Mouse (Mus musculus): Measurements from ENCODE around the gene Gm45799. TPM values are rescaled to one million over a fixed set of nuclear protein-coding genes. Genes with fewer than 3 reads are reported as not detected.

Gene Gm45799
- polyA plus RNA-seq, 1 experiment, result 226 TPM

DNA sequence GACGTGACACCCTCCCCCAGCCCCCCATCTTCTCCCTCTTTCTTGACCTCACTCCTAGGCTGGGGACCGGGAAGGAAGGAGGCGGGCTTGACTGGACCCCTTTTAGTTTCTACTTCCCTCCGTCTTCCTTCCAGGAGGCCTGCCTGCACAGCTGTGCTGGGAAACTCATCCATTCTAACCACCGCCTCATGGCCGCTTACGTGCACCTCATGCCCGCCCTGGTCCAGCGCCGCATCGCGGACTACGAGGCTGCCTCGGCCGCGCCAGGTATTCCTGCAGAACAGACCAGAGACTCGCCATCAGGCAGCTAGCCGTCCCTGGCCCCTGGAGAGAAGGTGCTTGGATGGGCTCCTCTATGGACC is 523 bp downstream of the Gm45799 start:
- Histone ChIP-seq H3K36me3 (ENCODE audit: control insufficient read depth, insufficient read depth, low read length) (peaks cover 13% of the 10 kb centered on the region), H3K27me3 (ENCODE audit: control insufficient read depth, insufficient read depth, low read length) (no peaks in the 10 kb centered on the region), H3K4me1 (ENCODE audit: control insufficient read depth, insufficient read depth, insufficient read length, low read length) (peaks cover 9% of the 10 kb centered on the region), H3K27ac (ENCODE audit: insufficient read depth, low read depth, low read length) (peak overlapping the region; percentile 87), H3K4me3 (ENCODE audit: low read depth, low read length) (peak overlapping the region; percentile 93)
- TF ChIP-seq CTCF (IDR thresholded peaks at IDR 0.05; ENCODE audit: extremely low read depth, insufficient read length, insufficient replicate concordance, low read depth, low read length) (no peak), POLR2A (IDR thresholded peaks at IDR 0.05; ENCODE audit: low read depth, low read length) (no peak)
- under 1% methylated on average over 18 of the region's 18 CpGs for WGBS

DNA sequence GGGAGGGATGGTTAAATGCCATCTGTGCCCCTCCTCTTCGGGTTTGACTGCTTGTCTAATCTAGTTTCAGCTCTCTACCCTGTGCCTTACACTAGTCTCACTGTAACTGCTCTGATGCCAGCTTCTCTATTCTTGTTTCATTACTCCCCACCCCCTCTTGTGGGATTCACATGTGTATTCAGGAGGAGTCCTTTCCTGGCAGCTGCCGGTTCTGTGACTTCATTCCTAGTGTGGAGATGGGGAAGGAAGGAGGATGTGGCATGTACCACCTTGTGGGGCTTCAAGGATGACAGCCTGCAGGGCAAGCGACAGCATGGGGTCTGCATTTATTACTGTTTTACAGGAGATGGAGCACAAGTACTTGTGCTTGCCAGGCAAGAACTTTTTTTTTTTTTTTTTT is 1.6 kb downstream of the Gm45799 start:
- Histone ChIP-seq H3K4me1 (ENCODE audit: control insufficient read depth, insufficient read depth, insufficient read length, low read length) (peaks cover 9% of the 10 kb centered on the region), H3K4me3 (ENCODE audit: low read depth, low read length) (no peak overlapping the region), H3K27me3 (ENCODE audit: control insufficient read depth, insufficient read depth, low read length) (no peaks in the 10 kb centered on the region), H3K36me3 (ENCODE audit: control insufficient read depth, insufficient read depth, low read length) (peaks cover 11% of the 10 kb centered on the region), H3K27ac (ENCODE audit: insufficient read depth, low read depth, low read length) (no peak overlapping the region)
- WGBS, result 62% methylated on average over 3 of the region's 3 CpGs
- no peak for TF ChIP-seq CTCF (IDR thresholded peaks at IDR 0.05; ENCODE audit: extremely low read depth, insufficient read length, insufficient replicate concordance, low read depth, low read length)
- no peak for TF ChIP-seq POLR2A (IDR thresholded peaks at IDR 0.05; ENCODE audit: low read depth, low read length)

DNA sequence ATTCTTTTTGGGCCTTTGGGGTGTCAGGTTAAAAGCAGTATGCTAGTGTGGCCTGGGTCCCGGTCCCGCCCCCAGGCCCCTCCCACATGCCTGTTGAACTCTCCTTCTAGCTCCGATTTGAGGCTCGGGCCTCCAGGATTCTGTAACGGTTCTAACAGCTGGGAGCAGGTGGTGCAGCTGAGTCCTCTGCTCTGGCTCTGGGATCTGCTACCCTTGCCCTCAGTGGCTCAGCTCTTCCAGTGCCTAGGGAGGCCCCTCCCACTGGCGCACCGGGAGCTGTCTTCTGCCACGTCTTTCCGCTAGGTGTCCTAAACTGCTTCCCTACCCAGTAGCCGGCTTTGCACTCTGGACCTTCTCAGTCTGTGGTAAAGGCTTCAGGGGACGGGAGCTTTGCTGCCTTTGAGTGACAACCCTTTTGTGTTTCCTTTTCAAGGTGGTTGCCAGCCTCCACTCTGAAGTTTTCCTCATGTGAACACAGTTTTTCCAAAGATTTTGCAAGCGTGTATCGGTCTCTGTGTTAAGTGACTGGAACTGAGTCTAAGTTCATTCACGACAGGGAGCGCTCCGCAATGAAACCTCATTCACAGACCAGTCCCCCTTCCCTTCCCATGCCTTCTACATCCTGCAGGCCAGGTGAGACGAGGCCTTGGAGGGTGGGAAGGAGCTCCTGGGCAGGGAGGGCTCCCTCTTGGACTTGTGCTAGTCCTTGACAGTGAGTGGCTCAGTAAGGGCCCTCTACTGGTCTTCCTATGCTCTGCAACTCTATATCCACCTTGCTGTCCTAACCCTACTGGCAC is 10.5 kb downstream of the Gm45799 start, which contains the start of gene Dnhd1:
TSS of gene Dnhd1 (plus strand) at position 189 of the 797 bp plus-strand sequence.
- WGBS, result 3% methylated on average over 17 of the region's 17 CpGs
- H3K27me3 ChIP-seq (ENCODE audit: control insufficient read depth, insufficient read depth, low read length), result no peaks in the 10 kb centered on the region
- peak; percentile 33; the same call in 1 of the 2 replicates for TF ChIP-seq POLR2A (IDR thresholded peaks at IDR 0.05; ENCODE audit: low read depth, low read length)
- TF ChIP-seq CTCF (IDR thresholded peaks at IDR 0.05; ENCODE audit: extremely low read depth, insufficient read length, insufficient replicate concordance, low read depth, low read length), result peak; percentile 57; the same call in 1 of the 2 replicates
- peak within 1 kb of the TSS; percentile 76 for H3K4me3 ChIP-seq (ENCODE audit: low read depth, low read length)
- no peaks in the 10 kb centered on the region; the same call in 1 of the 2 replicates for H3K36me3 ChIP-seq (ENCODE audit: control insufficient read depth, insufficient read depth, low read length)
- H3K27ac ChIP-seq (ENCODE audit: insufficient read depth, low read depth, low read length), result peak within 1 kb of the TSS; percentile 60
- peaks cover 3% of the 10 kb centered on the region; the same call in 1 of the 2 replicates for H3K4me1 ChIP-seq (ENCODE audit: control insufficient read depth, insufficient read depth, insufficient read length, low read length)

DNA sequence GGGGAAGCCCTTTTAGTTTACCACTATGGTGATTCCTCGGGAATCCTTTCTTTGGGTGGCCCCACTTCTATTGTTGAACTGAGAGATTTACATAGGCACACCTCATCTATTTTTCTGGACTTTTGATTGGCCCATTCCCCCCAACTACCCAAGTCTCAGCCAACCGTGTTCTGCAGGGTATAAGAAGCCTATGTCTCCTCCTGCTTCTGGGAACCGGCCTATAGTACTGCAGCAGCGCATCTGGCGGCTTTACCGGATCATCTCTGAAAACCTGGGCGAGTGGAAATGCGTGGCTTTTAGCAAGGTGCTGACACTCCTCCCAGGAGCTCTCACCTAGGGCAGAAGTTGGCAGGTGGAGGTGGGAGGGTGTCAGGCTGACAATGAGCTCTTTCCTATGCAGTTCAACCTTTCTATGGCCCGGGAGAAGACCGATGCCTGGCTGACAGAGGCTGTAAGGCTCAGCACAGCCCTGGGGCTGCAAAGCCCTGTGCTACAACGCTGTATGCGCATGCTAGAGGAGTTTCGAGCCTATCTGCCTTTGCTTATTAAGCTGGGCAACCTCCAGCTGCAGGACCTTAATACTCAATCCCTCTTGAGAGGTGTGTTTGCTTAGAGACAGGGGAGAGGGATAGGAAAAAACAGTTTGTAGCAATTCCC is 45.3 kb downstream of the Gm45799 start:
- 18% methylated on average over 13 of the region's 13 CpGs for WGBS
- no peaks in the 10 kb centered on the region for H3K36me3 ChIP-seq (ENCODE audit: control insufficient read depth, insufficient read depth, low read length)
- no peaks in the 10 kb centered on the region for H3K4me1 ChIP-seq (ENCODE audit: control insufficient read depth, insufficient read depth, insufficient read length, low read length)
- no peak for TF ChIP-seq POLR2A (IDR thresholded peaks at IDR 0.05; ENCODE audit: low read depth, low read length)
- no peak overlapping the region for H3K4me3 ChIP-seq (ENCODE audit: low read depth, low read length)
- no peaks in the 10 kb centered on the region for H3K27me3 ChIP-seq (ENCODE audit: control insufficient read depth, insufficient read depth, low read length)
- no peak overlapping the region for H3K27ac ChIP-seq (ENCODE audit: insufficient read depth, low read depth, low read length)

DNA sequence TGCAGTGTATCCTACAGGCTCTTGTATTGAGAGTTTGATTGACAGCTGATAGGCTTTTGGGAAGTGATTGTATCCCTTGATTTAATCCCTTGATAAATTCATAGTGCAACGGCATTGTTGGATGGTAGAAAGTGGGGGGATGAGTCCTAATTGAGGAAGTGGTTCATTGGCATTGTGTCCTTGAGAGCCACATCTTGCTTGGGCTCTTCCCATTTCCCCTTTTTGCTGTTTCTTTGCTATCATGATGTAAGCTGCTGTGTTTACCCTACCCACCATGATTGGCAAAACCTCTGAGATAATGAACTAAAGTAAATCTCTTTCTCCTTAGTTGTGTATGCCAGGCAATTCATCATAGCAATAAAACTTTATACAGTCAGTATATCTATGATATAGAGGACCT is 50.5 kb downstream of the Gm45799 start:
- Histone ChIP-seq H3K27ac (ENCODE audit: insufficient read depth, low read depth, low read length) (no peak overlapping the region), H3K4me3 (ENCODE audit: low read depth, low read length) (no peak overlapping the region), H3K4me1 (ENCODE audit: control insufficient read depth, insufficient read depth, insufficient read length, low read length) (no peaks in the 10 kb centered on the region), H3K27me3 (ENCODE audit: control insufficient read depth, insufficient read depth, low read length) (no peaks in the 10 kb centered on the region), H3K36me3 (ENCODE audit: control insufficient read depth, insufficient read depth, low read length) (no peaks in the 10 kb centered on the region)
- 40% methylated on average over 1 of the region's 1 CpGs for WGBS
- TF ChIP-seq CTCF (IDR thresholded peaks at IDR 0.05; ENCODE audit: extremely low read depth, insufficient read length, insufficient replicate concordance, low read depth, low read length) (no peak), POLR2A (IDR thresholded peaks at IDR 0.05; ENCODE audit: low read depth, low read length) (no peak)

DNA sequence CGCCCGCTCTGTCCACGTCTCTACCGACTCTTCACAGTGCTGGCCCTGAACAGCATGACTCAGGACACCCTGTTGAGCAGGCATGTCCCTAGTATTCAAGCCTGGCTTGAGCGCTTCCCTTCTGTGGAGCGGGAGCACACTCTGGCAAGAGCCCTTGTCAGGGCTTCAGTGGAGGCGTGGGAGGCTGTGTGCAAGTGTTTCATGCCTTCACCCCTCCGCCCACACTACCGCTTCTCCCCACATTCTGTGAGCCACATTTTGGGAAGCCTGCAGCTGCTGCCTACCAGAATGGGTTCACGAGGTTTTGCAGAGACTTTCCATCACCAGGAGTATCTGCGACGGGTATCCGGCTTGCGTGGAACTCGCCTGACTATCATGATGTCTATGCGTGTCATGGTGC is 62.8 kb downstream of the Gm45799 start:
- no peak for TF ChIP-seq CTCF (IDR thresholded peaks at IDR 0.05; ENCODE audit: extremely low read depth, insufficient read length, insufficient replicate concordance, low read depth, low read length)
- no peak for TF ChIP-seq POLR2A (IDR thresholded peaks at IDR 0.05; ENCODE audit: low read depth, low read length)
- Histone ChIP-seq H3K4me1 (ENCODE audit: control insufficient read depth, insufficient read depth, insufficient read length, low read length) (no peaks in the 10 kb centered on the region), H3K4me3 (ENCODE audit: low read depth, low read length) (no peak overlapping the region), H3K27me3 (ENCODE audit: control insufficient read depth, insufficient read depth, low read length) (no peaks in the 10 kb centered on the region), H3K27ac (ENCODE audit: insufficient read depth, low read depth, low read length) (no peak overlapping the region), H3K36me3 (ENCODE audit: control insufficient read depth, insufficient read depth, low read length) (no peaks in the 10 kb centered on the region)
- 88% methylated on average over 16 of the region's 16 CpGs for WGBS

DNA sequence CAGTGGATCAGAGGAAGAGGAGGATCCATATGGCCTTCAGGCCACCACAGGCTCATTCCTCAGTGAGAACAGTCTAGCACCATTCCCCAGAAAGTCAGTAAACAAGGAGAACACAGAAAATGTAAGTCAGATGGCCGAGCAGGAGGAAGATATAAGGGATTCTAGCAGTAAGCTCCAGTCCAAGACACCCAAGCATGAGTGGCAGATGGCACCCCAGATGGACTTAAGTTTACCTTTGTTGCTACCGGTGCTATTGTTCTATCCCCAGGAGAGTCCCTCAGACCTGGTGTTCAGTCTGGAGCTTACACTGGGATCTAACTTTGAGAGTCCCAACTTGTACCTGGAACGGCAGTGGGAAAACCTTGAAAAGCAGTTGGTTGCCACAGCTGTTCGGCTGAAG is 63.5 kb downstream of the Gm45799 start:
- Histone ChIP-seq H3K4me1 (ENCODE audit: control insufficient read depth, insufficient read depth, insufficient read length, low read length) (no peaks in the 10 kb centered on the region), H3K4me3 (ENCODE audit: low read depth, low read length) (no peak overlapping the region), H3K36me3 (ENCODE audit: control insufficient read depth, insufficient read depth, low read length) (no peaks in the 10 kb centered on the region), H3K27me3 (ENCODE audit: control insufficient read depth, insufficient read depth, low read length) (no peaks in the 10 kb centered on the region), H3K27ac (ENCODE audit: insufficient read depth, low read depth, low read length) (no peak overlapping the region)
- no peak for TF ChIP-seq CTCF (IDR thresholded peaks at IDR 0.05; ENCODE audit: extremely low read depth, insufficient read length, insufficient replicate concordance, low read depth, low read length)
- no peak for TF ChIP-seq POLR2A (IDR thresholded peaks at IDR 0.05; ENCODE audit: low read depth, low read length)
- 87% methylated on average over 4 of the region's 4 CpGs for WGBS

Data from small intestine, adult 2 months (tissue).